Mouse (Mus musculus): ENCODE data around the gene Mettl16.
A peak's percentile ranks its signal among the peaks of the same experiment; 100 is the strongest.

- TF ChIP-seq POLR2A (IDR thresholded peaks at IDR 0.05; ENCODE audit: insufficient read length, low read depth) (peak; percentile 61), E2F4 (IDR thresholded peaks at IDR 0.05; ENCODE audit: insufficient read depth) (no peak), USF1 (IDR thresholded peaks at IDR 0.05; ENCODE audit: low read depth) (peak; percentile 63)
Measured at GRCm38 (mm10) chr11:74830256-74831161, 59.9 kb downstream of the Mettl16 start, which contains the start of gene Mnt.
